Mouse (Mus musculus) hindbrain, embryonic 14.5 days (tissue): ENCODE data around the gene Atad1. TPM values are rescaled to one million over a fixed set of nuclear protein-coding genes. Genes with fewer than 3 reads are reported as not detected.

ENCODE experiments used
- ATAC-seq: fragments of 200-750 bp; cut with Nextera tagmentation; 2 replicates; pipeline ENCODE4 v1.8.0; 2017; ENCODE audit warnings: moderate number of reproducible peaks, mild to moderate bottlenecking, moderate TSS enrichment, moderate library complexity; ENCODE audit not compliant: low FRiP score
- DNase-seq: peaks from one replicate; pipeline ENCODE4 v3.0.0-alpha.2; 2015; ENCODE audit warnings: low spot score
- H3K27ac ChIP-seq: fragments of 300-500 bp; sonication (generic); 2 replicates; pipeline ENCODE4 v1.5.1; 2014; ENCODE audit warnings: mild to moderate bottlenecking, moderate library complexity
- H3K27me3 ChIP-seq: fragments of 300-500 bp; sonication (generic); 2 replicates; pipeline ENCODE4 v1.6.1; 2014; ENCODE audit warnings: mild to moderate bottlenecking, low read length, mixed read lengths; ENCODE audit not compliant: control insufficient read depth, insufficient read depth
- H3K36me3 ChIP-seq: fragments of 300-500 bp; sonication (generic); replicated peaks from 2 replicates; pipeline ENCODE4 v1.6.1; 2014; ENCODE audit not compliant: control insufficient read depth, insufficient read depth
- H3K4me1 ChIP-seq: fragments of 300-500 bp; sonication (generic); replicated peaks from 2 replicates; pipeline ENCODE4 v1.6.1; 2014; ENCODE audit warnings: antibody characterized with exemption, low read length, mixed read lengths; ENCODE audit not compliant: control insufficient read depth, insufficient read depth
- H3K4me2 ChIP-seq: fragments of 300-500 bp; sonication (generic); replicated peaks from 2 replicates; pipeline ENCODE4 v1.6.1; 2014; ENCODE audit warnings: mild to moderate bottlenecking, moderate library complexity
- H3K4me3 ChIP-seq: fragments of 300-500 bp; sonication (generic); replicated peaks from 2 replicates; pipeline ENCODE4 v1.5.1; 2014; ENCODE audit warnings: mild to moderate bottlenecking, low read length
- H3K9ac ChIP-seq: fragments of 300-500 bp; sonication (generic); 2 replicates; pipeline ENCODE4 v1.6.1; 2014
- H3K9me3 ChIP-seq: fragments of 300-500 bp; sonication (generic); 2 replicates; pipeline ENCODE4 v1.6.1; 2016; ENCODE audit warnings: low read length; ENCODE audit not compliant: control insufficient read depth
- WGBS: fragments of 180-500 bp; shearing (Covaris S2); extraction: QIAGEN DNeasy Blood & Tissue Kit; methylation state at CpG from one replicate; pipeline ENCODE4 v1.1.7; 2014; 5-methylcytosine and 5-hydroxymethylcytosine counted together
- polyA plus RNA-seq: library from polyadenylated mRNA; unstranded; fragments of >200 nt; fragmentation: Nextera tagmentation; extraction: Ambion mirVana; gene quantifications from 2 replicates; pipeline ENCODE4 v1.2.1, GENCODE M21; 2014

Atad1 gene
- polyA plus RNA-seq, 1 experiment from 2014 or later, result 128 TPM

- H3K4me2 ChIP-seq, result peak overlapping the region; percentile 99
- peak overlapping the region; percentile 97 for H3K9ac ChIP-seq
- DNase-seq (no peak), ATAC-seq (no peak)
- H3K27me3 ChIP-seq, result no peaks in the 10 kb centered on the region
- H3K9me3 ChIP-seq, result no peaks in the 10 kb centered on the region
- H3K27ac ChIP-seq, result no peak overlapping the region
- WGBS, result 2% methylated on average over 8 of the region's 8 CpGs
- peaks cover 41% of the 10 kb centered on the region for H3K4me1 ChIP-seq
- H3K4me3 ChIP-seq, result peak overlapping the region; percentile 92
- no peaks in the 10 kb centered on the region for H3K36me3 ChIP-seq
Measured at GRCm38 (mm10) chr19:32759357-32760024, 19.9 kb upstream of the Atad1 start.

- DNase-seq (no peak), ATAC-seq (no peak)
- Histone ChIP-seq H3K9me3 (no peaks in the 10 kb centered on the region), H3K27me3 (no peaks in the 10 kb centered on the region), H3K9ac (peak overlapping the region; percentile 97), H3K36me3 (no peaks in the 10 kb centered on the region), H3K4me1 (peaks cover 39% of the 10 kb centered on the region), H3K27ac (peak overlapping the region; percentile 98), H3K4me2 (peak overlapping the region; percentile 99), H3K4me3 (peak overlapping the region; percentile 92)
- WGBS, result under 1% methylated on average over 11 of the region's 11 CpGs
Measured at GRCm38 (mm10) chr19:32758793-32759161, 19.2 kb upstream of the Atad1 start.

- Histone ChIP-seq H3K4me1 (peaks cover 36% of the 10 kb centered on the region), H3K9me3 (no peaks in the 10 kb centered on the region), H3K36me3 (no peaks in the 10 kb centered on the region), H3K27me3 (no peaks in the 10 kb centered on the region), H3K4me3 (peak overlapping the region; percentile 92), H3K9ac (peak overlapping the region; percentile 97), H3K4me2 (peak overlapping the region; percentile 99), H3K27ac (peak overlapping the region; percentile 98)
- ATAC-seq, result peak; percentile 9
- peak; percentile 50 for DNase-seq
- under 1% methylated on average over 46 of the region's 69 CpGs for WGBS
Measured at GRCm38 (mm10) chr19:32757831-32758792, 18.5 kb upstream of the Atad1 start.

GRCm38 (mm10) chr19:32756900-32757725 lies 17.5 kb upstream of the Atad1 start, which contains the start of gene Pten:
TSS of gene Pten (plus strand) at chr19:32757497.
- peak within 1 kb of the TSS; percentile 99 for H3K4me2 ChIP-seq
- H3K9me3 ChIP-seq, result no peaks in the 10 kb centered on the region
- WGBS, result under 1% methylated on average over 68 of the region's 77 CpGs
- peak within 1 kb of the TSS; percentile 92 for H3K4me3 ChIP-seq
- peak; percentile 92 for ATAC-seq
- peaks cover 28% of the 10 kb centered on the region for H3K4me1 ChIP-seq
- no peaks in the 10 kb centered on the region for H3K27me3 ChIP-seq
- peak within 1 kb of the TSS; percentile 97 for H3K9ac ChIP-seq
- no peaks in the 10 kb centered on the region for H3K36me3 ChIP-seq
- H3K27ac ChIP-seq, result peak within 1 kb of the TSS; percentile 98
- DNase-seq, result peak; percentile 96

GRCm38 (mm10) chr19:32756636-32756899 lies 17.0 kb upstream of the Atad1 start:
- H3K36me3 ChIP-seq, result no peaks in the 10 kb centered on the region
- ATAC-seq, result peak; percentile 64
- 0% methylated on average over 14 of the region's 14 CpGs for WGBS

GRCm38 (mm10) chr19:32755792-32756635 lies 16.4 kb upstream of the Atad1 start:
- peaks cover 25% of the 10 kb centered on the region for H3K4me1 ChIP-seq
- no peaks in the 10 kb centered on the region for H3K27me3 ChIP-seq
- H3K9me3 ChIP-seq, result no peaks in the 10 kb centered on the region
- peak; percentile 86 for ATAC-seq
- H3K36me3 ChIP-seq, result no peaks in the 10 kb centered on the region
- H3K27ac ChIP-seq, result peak overlapping the region; percentile 98
- H3K4me2 ChIP-seq, result peak overlapping the region; percentile 99
- H3K4me3 ChIP-seq, result peak overlapping the region; percentile 92
- whole genome bisulfite sequencing, result under 1% methylated on average over 51 of the region's 53 CpGs
- peak; percentile 97 for DNase-seq
- H3K9ac ChIP-seq, result peak overlapping the region; percentile 72

More at GRCm38 (mm10) chr19:32756636-32756899, 17.0 kb upstream of the Atad1 start:
- Histone ChIP-seq H3K9ac (peak overlapping the region; percentile 72), H3K27me3 (no peaks in the 10 kb centered on the region), H3K4me2 (peak overlapping the region; percentile 99), H3K9me3 (no peaks in the 10 kb centered on the region), H3K4me1 (peaks cover 28% of the 10 kb centered on the region), H3K27ac (peak overlapping the region; percentile 98), H3K4me3 (peak overlapping the region; percentile 92)
- no peak for DNase-seq

GRCm38 (mm10) chr19:32755104-32755791 lies 15.7 kb upstream of the Atad1 start:
- peak overlapping the region; percentile 98; the same call in 1 of the 2 replicates for H3K27ac ChIP-seq
- H3K36me3 ChIP-seq, result no peaks in the 10 kb centered on the region
- H3K9me3 ChIP-seq, result no peaks in the 10 kb centered on the region
- peak; percentile 38 for DNase-seq
- 4% methylated on average over 12 of the region's 12 CpGs for WGBS
- no peak for ATAC-seq
- peaks cover 17% of the 10 kb centered on the region; the same call in 1 of the 2 replicates for H3K4me1 ChIP-seq
- H3K27me3 ChIP-seq, result no peaks in the 10 kb centered on the region
- H3K9ac ChIP-seq, result peak overlapping the region; percentile 72
- H3K4me2 ChIP-seq, result peak overlapping the region; percentile 99
- peak overlapping the region; percentile 92 for H3K4me3 ChIP-seq
